ENCODE assay signal across 28 mouse cellular contexts in the genomic region with DNA sequence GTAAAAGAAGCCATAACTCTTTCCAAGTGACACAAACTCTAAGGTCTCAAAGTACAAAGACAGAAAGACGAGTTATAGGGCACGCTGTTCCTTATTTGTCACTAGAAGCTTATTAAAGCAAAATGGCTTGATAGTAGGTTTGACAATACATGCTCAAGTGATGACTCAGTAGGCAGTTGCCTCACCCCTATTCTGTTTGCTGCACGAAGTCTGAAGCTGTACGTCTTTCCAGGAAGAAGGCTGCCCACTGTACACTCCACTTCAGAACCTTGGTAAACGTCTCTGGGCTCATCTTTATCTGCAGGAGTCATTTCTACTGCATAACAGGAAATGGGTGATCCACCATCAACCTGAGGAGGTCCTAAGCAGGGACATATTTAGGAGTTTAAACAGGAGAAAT.
"Had no signal": no experiment of that assay in that cellular context is flagged by ENCODE, and none has a peak within 500 bp of the region (broad histone marks: within the 10 kb centered on the region; RNA-seq: fewer than 3 reads in every experiment).

No protein-coding gene starts in this region.

- H3K4me3 ChIP-seq: heart, adult 2 months; heart, embryonic 13.5 days; heart, embryonic 15.5 days; hindbrain, embryonic 13.5 days; hindbrain, embryonic 15.5 days; intestine, embryonic 15.5 days; left cerebral cortex, adult 2 months; limb, embryonic 10.5 days; limb, embryonic 12.5 days; liver, embryonic 13.5 days; liver, embryonic 15.5 days had no signal

- H3K27ac ChIP-seq: heart, adult 2 months; heart, embryonic 13.5 days; heart, embryonic 15.5 days; hindbrain, embryonic 13.5 days; hindbrain, embryonic 15.5 days; intestine, embryonic 15.5 days; left cerebral cortex, adult 2 months; limb, embryonic 10.5 days; limb, embryonic 12.5 days; liver, embryonic 13.5 days; liver, embryonic 15.5 days had no signal

- H3K27me3 ChIP-seq: heart, embryonic 13.5 days; heart, embryonic 15.5 days; hindbrain, embryonic 13.5 days; hindbrain, embryonic 15.5 days; intestine, embryonic 15.5 days; limb, embryonic 12.5 days; liver, embryonic 13.5 days; liver, embryonic 15.5 days had no signal

- H3K9ac ChIP-seq: heart, embryonic 13.5 days; heart, embryonic 15.5 days; hindbrain, embryonic 13.5 days; hindbrain, embryonic 15.5 days; intestine, embryonic 15.5 days; limb, embryonic 12.5 days; liver, embryonic 13.5 days; liver, embryonic 15.5 days; liver, postnatal 0 days had no signal

- H3K9me3 ChIP-seq: heart, embryonic 13.5 days; heart, embryonic 15.5 days; hindbrain, embryonic 13.5 days; hindbrain, embryonic 15.5 days; intestine, embryonic 15.5 days; limb, embryonic 10.5 days; limb, embryonic 12.5 days; liver, embryonic 13.5 days; liver, embryonic 15.5 days had no signal

- DNase-seq: gastrocnemius, postnatal 14 days; gastrocnemius, postnatal 36 days; heart, adult 11 months; heart, adult 2 months; heart, postnatal 14 days; heart, postnatal 36 days; kidney, adult 18-20 months; kidney, adult 8-10 months; kidney, postnatal 10 days; kidney, postnatal 25 days; kidney, postnatal 4 days; layer of hippocampus, adult 9-11 months; layer of hippocampus, postnatal 36 days; liver; liver, embryonic 13.5 days; liver, postnatal 0 days had no signal

- ATAC-seq: inflammation-experienced regulatory T-cells, adult 6 months; intestine, embryonic 15.5 days; liver, postnatal 0 days had no signal

- H3K4me2 ChIP-seq: heart, embryonic 11.5 days; heart, embryonic 13.5 days; heart, embryonic 15.5 days; hindbrain, embryonic 13.5 days; hindbrain, embryonic 15.5 days; intestine, embryonic 15.5 days; limb, embryonic 12.5 days; liver, embryonic 11.5 days; liver, embryonic 13.5 days; liver, embryonic 15.5 days had no signal

- H3K4me1 ChIP-seq: heart, embryonic 13.5 days; heart, embryonic 15.5 days; hindbrain, embryonic 13.5 days; hindbrain, embryonic 15.5 days; intestine, embryonic 15.5 days; limb, embryonic 10.5 days; limb, embryonic 12.5 days; liver, embryonic 13.5 days; liver, embryonic 15.5 days had no signal
